Mouse (Mus musculus): ENCODE results near the gene Efcab6.

GRCm38 (mm10) chr15:83853400-83853811, 211.8 kb downstream of the Efcab6 start:
- TF ChIP-seq CTCF (IDR thresholded peaks at IDR 0.05; ENCODE audit: control insufficient read depth, insufficient read depth, low read length) (no peak), POLR2A (IDR thresholded peaks at IDR 0.05; ENCODE audit: borderline replicate concordance, control insufficient read depth, low read depth, low read length) (no peak)
